Mouse (Mus musculus): ENCODE results near the gene Nek7.

The Nek7 gene

DNA sequence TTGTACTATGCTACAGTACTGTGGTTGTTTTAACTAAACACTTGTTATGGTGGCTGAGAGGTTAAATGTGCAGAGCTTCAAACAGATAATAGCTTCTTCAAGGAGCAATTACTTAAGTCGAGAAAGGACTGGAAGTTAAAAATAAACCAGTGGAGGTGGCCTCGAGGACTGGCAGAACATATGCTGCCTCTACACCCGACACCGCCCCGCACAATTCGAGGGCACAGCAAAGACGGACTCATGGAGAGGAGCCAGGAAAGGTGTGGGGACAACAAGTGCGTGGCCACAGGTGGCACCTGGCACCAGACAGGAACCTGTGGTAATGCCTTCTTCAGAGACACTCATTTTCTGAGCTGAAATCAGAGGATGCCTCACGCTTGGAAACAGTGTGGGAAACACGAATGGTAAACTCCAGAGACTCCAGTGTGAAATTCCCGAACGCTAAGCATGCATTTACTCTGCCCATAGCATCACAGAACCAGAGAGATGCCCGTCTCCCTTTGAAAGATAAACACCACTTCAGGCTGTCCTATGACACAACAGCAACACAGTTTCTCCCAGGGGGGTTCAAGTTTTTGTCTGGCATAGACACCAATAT lies 112.4 kb downstream of the Nek7 start:
- no peak for DNase-seq

DNA sequence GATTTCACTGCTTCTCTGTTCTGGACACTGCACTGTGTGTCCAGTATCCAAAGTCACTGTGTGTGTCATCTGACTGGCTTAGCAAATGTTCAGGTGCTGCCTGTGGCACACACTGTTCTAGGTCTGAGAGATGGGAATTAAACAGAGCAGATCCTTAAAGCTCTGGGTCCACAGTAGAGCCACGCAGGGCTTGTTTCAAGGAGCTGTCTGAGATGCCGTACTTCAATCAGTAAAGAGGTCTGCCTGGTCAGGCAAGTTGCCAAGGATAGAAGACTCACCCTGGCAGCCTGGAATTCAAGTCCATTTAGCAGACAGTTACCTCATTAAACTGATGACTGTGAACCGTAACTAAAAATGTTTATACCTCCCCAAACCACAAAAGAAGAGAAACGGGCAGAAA lies 112.9 kb downstream of the Nek7 start:
- peak; percentile 91 for DNase-seq

DNA sequence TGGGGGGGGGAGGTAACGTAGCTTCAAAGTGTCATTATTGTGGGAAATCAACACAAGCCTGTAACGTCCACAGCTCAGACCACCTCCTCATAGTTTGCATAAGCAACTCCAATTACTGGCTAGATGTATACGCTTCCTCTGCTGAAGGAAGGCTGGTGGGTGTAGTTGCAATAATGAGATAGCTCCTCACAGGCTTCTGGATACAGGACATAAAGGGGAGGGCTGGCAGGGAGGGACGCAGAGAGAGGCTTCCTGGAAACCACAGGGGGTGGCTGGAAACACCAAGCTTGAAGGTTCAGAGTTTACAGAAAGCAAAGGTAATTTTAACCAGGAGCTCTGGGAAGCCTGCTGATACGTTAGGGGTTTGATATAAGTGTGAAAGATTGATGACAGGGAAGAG lies 115.7 kb downstream of the Nek7 start:
- no peak for DNase-seq

DNA sequence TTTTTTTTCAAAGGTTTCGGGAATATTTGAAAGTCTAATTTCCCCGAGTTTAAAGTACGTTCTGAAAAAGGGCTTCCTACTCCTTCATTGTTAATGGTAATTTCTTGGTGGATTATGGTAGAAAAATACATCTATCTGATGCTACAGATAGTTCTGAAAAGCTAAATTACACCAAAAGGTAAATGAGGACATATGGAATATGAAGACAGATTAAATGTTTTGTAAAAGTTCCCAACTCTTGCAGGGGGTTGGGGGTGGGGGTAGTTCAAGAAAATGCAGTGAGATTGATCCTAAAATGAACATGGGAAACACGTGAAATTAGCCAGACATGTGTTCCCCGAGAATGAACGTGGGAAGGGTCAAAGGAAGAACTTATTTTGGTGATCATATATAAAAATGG lies 119.2 kb downstream of the Nek7 start:
- no peak for DNase-seq

DNA sequence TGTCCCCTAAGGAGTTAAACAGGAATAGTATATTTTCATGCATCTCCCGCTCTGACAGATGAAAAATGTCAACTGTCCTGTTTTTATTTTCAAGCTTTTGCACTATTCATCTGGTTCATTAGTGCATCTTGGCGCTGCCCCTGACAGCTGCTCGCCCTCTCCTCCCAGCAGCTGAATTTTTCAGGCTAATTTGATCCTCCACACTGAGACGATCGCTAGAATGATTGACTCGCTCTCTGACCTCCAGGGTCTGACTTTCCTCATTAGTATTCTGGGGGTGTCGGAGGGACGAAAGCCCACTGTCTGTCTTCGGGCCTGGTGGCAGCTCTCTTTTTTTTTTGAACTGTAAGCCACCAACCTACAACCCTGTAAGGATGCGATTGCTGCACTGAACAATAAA lies 119.8 kb downstream of the Nek7 start:
- DNase-seq, result no peak

DNA sequence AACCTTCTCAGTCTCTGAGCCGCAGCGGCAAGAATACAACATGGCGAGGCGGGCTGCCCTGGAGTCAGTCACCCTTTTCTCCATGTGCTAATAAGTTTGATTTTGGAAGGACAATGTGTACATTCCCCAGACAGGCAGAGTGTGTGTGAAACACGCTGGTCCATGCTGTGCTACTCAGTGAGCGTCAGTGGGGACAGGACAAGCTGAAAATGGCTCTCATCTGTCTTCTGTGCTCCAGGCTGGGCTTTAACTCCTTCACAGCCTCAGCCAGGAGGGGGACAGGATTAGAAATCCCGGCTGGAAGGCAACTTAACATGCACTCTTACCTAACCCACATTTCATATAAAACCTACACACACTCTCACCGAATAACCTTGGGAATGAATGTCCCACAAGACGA lies 120.5 kb downstream of the Nek7 start:
- DNase-seq, result no peak

DNA sequence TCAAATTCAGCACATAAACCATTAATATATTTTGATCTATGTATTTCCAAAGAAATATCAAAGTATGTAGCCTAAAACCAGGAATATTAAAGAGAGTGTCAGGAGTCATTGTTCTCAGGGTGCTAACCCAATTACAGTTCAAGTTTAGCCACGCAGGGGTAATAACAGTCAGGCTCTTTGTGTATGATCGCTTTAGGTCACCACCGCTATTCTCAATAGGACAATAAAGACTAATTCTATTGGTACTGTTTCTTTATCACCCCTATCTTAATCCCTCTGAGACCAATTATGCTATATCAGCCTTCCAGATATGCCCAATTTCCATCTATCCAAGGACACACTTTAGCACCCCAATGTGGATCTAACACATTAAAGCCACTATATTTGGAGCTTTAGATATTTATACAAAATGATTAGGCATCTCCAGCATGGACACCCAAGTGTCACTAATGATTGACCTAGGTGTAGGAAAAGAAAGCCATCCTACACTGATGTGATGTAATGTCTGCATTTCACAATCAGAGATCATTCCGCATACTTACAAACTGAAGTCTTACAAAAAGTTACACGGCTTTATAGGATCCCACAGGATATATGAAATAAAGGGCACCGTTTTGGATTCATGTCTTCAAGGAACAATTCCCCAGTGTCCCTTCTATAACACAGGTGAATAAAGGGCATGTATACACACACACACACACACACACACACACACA lies 128.4 kb downstream of the Nek7 start:
- DNase-seq, result no peak

DNA sequence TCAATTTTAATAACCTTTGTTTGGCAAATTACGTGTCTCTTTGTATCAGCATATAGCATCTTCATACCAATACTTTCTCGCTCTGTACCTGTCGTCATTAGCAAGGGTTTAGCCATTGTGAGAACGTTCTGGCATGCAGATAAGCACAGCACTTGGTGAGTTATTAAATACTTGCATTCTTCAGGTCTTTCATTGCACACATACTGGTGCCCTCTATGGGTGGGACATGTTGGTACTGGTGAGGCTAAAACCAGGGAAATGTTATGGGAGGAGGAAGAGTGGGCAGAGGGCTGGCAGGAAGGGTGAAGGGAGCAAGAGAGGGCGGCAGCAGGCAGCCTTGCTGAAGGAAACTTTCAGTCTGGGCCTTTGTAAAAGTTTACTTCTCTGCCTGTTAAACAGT lies 132.4 kb downstream of the Nek7 start:
- no peak for DNase-seq

DNA sequence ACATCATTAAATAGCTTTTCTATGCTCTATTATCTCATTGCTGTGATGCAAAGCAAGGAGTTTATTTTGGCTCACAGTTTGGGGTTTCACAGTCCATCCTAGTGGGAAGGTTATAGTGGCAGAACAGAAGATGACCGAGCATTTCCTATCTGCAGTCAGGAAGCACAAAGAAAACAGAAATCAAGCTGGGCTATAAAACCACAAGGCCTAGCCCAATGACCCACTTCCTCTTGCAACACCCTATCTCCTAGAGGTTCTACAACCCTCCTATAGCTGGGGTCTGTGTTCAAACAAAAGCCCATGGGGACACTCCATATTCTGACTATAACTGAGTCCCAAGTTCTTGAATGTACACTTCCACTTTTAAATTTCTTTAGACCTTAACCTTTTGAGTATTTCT lies 139.2 kb downstream of the Nek7 start:
- DNase-seq, result no peak

DNA sequence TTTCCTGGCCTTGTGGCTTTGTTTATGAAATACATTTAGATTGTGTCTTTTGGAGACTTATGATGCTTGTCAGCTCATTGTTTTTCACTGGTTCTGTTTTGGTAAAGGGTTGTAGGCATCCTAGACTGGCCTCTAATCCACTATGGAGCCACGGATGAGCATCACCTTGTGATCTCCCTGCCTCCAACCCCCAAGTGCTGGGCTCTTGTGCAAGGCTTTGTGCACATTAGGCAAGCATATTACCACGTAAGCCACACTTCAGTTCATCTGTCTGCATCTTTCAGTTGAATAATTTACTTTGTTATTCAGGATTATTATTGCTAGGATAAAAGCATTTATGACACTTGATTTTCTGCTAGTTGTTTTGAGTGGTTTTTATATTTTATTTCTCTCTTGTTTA lies 154.6 kb downstream of the Nek7 start:
- no peak for DNase-seq

DNA sequence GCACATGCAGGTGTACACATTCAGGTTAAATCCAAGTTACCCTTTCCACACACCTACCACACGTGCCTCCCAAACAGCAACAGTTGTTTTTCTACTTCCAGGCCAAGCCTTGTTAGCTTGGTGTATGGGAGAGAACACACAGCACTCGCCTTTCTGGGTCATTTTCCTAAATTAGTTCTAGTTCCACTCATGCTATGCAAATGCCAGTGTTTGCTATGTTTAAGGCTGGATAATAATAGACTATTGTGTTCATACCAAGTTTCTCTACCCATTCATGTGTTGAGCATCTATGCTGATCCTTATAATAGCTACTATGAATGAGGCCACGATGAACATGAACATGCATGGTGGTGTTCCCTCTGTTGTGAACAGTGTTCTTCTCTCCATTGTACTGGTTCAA lies 158.5 kb downstream of the Nek7 start:
- DNase-seq, result no peak

DNA sequence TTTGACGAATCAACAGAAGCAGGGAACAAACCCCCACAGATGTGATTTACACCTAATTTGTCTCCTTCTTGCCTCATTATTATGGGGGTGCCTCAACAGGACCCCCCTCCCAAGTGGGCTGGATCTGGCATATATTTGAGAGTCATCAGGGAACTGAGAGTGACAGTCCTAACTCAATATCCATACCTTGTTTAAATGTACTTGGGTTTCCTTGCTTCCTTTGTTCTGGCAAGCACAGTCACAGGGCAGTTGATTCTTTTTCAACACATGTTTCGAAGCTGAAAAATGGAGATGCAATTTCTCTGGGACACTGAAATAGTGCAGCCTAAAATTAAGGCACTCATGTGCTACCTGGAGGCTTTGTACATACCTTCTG lies 170.5 kb downstream of the Nek7 start:
- no peak for DNase-seq

DNA sequence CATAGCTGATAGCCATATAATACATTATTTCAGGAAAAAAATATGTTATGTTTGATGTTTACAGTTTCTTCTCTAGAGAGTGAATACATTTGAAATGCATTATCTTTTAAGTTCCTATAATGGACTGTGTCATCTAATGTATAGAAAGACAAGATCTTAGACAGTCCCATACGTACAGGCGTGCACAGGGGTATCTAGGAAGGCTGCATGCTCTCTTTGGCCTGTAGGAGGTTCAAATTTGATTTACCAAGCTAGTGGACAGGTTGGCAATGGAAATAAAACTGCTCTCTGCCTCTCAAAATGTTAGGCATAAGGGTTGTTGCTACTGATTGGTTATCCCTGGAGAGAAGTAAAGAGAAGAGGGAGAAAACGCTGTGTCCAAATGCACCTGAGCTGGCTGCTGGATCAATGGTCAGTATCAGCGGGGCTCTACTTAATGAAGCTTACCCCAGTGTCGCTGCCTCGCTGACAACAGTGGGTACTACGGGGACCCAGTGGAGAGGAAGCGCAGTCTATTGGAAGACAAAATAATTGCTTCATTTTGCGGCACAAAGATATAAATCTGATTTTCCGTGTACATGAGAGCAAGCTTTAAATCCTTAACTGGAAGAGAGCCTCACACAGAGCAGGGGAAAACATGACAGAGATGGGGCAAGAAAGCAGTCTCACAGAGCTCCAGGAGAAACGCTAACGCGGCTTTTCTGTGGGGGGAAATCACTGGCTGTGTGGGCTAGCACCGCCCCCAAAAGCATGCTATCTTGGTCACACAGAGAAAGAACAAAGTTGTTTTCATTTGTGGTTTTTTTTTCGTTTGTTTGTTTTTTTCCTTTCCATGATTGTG lies 171.1 kb downstream of the Nek7 start:
- DNase-seq, result no peak

DNA sequence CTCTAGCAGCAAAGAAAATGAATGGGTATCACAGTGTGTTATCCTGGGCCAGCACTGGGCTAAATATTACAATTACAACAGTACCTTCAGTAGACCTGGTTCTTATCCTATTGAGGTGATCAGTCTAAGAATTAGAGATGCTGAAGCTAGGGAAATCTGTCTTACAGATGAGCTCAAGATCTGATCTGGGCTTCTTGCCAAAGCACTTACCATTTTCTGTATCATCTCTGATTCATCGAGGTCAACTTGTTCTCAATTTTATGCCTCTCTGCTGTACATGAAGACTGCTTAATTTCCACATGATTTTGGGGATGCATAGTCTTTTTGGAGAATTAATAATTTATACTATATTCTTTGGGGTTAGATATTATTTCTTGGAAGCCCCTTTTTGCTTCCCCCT lies 173.1 kb downstream of the Nek7 start:
- DNase-seq, result no peak

Data from heart, adult 11 months (tissue).